Mouse (Mus musculus) E14TG2a.4 (cell line): ENCODE data around the gene Olfr1487.
"Not testable (repeated sequence)": the region's sequence is repeated elsewhere in the genome, so short reads cannot be mapped to it uniquely, and the experiment has no call there.

Experiments used
- H3K27me3 ChIP-seq: 2 replicates; pipeline ENCODE4 v1.6.1; 2014; ENCODE audit warnings: low read length, control low read depth; ENCODE audit not compliant: insufficient read depth
- H3K36me3 ChIP-seq: 2 replicates; pipeline ENCODE4 v1.6.1; 2014; ENCODE audit warnings: low read length, control low read depth; ENCODE audit not compliant: insufficient read depth
- H3K4me1 ChIP-seq: replicated peaks from 2 replicates; pipeline ENCODE4 v1.6.1; 2014; ENCODE audit warnings: low read depth, low read length, control low read depth
- H3K4me3 ChIP-seq: replicated peaks from 2 replicates; pipeline ENCODE4 v1.5.1; 2014; ENCODE audit warnings: mild to moderate bottlenecking, low read length
- H3K9me3 ChIP-seq: 2 replicates; pipeline ENCODE4 v1.6.1; 2014; ENCODE audit warnings: low read length, control low read depth
- CTCF ChIP-seq: conservative IDR thresholded peaks from 2 replicates; pipeline ENCODE4 v1.5.1; 2014; ENCODE audit warnings: low read length
- NANOG ChIP-seq: IDR thresholded peaks from 2 replicates; pipeline ENCODE4 v1.6.1; 2014; ENCODE audit warnings: borderline replicate concordance, low read length, mixed read lengths
- POU5F1 ChIP-seq: IDR thresholded peaks from 2 replicates; pipeline ENCODE4 v1.6.1; 2014; ENCODE audit warnings: low read length, borderline replicate concordance

Olfr1487 gene

GRCm38 (mm10) chr19:13617075-13617474 lies at the start of gene Olfr1487:
Olfr1487 (plus strand) TSS chr19:13617375.
- peaks cover 22% of the 10 kb centered on the region for H3K9me3 ChIP-seq
- not testable (repeated sequence) for H3K4me1 ChIP-seq, H3K4me3 ChIP-seq, H3K27me3 ChIP-seq, H3K36me3 ChIP-seq

DNA sequence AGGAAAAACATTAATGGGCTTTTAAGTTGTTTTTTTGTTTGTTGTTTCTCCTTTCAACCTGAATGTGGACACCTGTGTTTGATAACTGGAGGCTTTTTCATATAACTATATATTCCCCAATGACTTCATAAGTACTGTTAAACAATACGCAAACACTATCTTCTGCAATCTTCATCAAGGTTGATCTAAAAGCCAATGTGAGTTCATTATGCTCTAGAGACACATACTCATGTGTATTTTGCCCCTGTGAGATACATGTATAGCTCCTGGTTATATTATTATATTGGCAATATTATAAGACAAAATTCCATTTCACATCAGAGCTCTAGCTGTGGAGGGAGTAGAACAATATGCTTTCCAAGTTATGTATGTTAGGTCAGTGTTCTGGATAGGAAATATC lies 34.0 kb upstream of the Olfr1487 start, which contains the start of gene Olfr1484:
TSS of gene Olfr1484 (plus strand) at position 301 of the 400 bp plus-strand sequence.
- H3K36me3 ChIP-seq, result no peaks in the 10 kb centered on the region
- TF ChIP-seq POU5F1 (no peak), NANOG (no peak), CTCF (no peak)
- H3K4me1 ChIP-seq, result no peaks in the 10 kb centered on the region
- no peak within 1 kb of the TSS for H3K4me3 ChIP-seq
- H3K9me3 ChIP-seq, result no peaks in the 10 kb centered on the region
- H3K27me3 ChIP-seq, result no peaks in the 10 kb centered on the region

GRCm38 (mm10) chr19:13631321-13631720 lies 14.1 kb downstream of the Olfr1487 start, which contains the start of gene Olfr1489:
Olfr1489 (plus strand) TSS chr19:13631621.
- no peak within 1 kb of the TSS for H3K4me3 ChIP-seq
- no peaks in the 10 kb centered on the region for H3K4me1 ChIP-seq
- no peaks in the 10 kb centered on the region for H3K9me3 ChIP-seq
- no peaks in the 10 kb centered on the region for H3K36me3 ChIP-seq
- no peak for TF ChIP-seq NANOG
- TF ChIP-seq POU5F1, result no peak
- no peaks in the 10 kb centered on the region for H3K27me3 ChIP-seq

DNA sequence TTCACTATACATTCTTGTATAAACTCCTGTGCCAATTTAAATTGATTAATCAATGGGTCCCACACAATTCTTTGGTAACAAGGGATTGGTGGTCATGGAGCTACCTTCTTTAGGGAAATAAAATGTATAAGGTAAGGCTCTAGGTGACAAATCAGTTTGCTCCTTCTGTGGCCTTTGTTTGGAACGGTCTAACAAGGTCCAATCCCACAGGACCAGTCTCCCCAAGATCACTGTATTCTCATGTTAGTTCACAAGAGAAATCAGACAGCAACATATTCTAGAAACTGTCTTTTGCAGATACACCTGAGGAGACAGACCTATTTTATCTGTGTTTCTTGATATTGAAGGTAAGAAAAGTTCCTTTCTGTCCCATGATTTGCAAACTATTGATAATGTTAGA lies 33.6 kb downstream of the Olfr1487 start, which contains the start of gene Olfr1490:
TSS of gene Olfr1490 (plus strand) at position 301 of the 400 bp plus-strand sequence.
- Histone ChIP-seq H3K27me3 (no peaks in the 10 kb centered on the region), H3K4me3 (no peak within 1 kb of the TSS), H3K36me3 (no peaks in the 10 kb centered on the region), H3K9me3 (no peaks in the 10 kb centered on the region), H3K4me1 (no peaks in the 10 kb centered on the region)
- TF ChIP-seq NANOG (no peak), CTCF (no peak), POU5F1 (no peak)
